ENCODE assay signal across 18 mouse cellular contexts in the genomic region with DNA sequence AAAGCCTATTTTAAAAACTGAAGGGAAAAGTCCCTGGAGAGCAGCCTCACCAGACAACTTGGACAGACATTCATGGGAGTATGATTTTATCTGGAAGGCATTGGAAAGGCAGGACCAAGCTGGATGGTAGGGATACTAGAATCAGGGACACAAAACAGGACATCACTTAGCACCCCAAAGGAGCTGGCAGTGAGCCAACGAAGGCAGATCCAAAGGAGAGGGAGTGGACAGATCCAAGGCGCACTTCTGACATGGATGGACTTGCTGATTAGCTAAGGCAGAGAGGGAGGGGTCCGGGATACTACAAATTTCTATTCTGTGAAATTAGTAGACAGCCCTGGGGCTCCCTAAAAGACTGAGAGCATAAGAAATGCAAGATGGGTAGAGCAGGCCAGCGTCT.
"Had no signal": no experiment of that assay in that cellular context is flagged by ENCODE, and none has a peak within 500 bp of the region (broad histone marks: within the 10 kb centered on the region; RNA-seq: fewer than 3 reads in every experiment).

No protein-coding gene starts in this region.

- H3K4me1 ChIP-seq: lung, embryonic 15.5 days; midbrain, embryonic 13.5 days; midbrain, embryonic 15.5 days; neural tube, embryonic 12.5 days; stomach, embryonic 15.5 days had no signal

- H3K9me3 ChIP-seq: liver, embryonic 13.5 days; liver, embryonic 15.5 days; lung, embryonic 15.5 days; megakaryocyte, embryonic 14.5 days; midbrain, embryonic 13.5 days; midbrain, embryonic 15.5 days; neural tube, embryonic 12.5 days; stomach, embryonic 15.5 days had no signal

- H3K4me3 ChIP-seq: liver, embryonic 13.5 days; liver, embryonic 15.5 days; lung, embryonic 15.5 days; megakaryocyte, embryonic 14.5 days; midbrain, embryonic 13.5 days; midbrain, embryonic 15.5 days; neural tube, embryonic 12.5 days; stomach, embryonic 15.5 days had no signal

- H3K27me3 ChIP-seq: liver, embryonic 13.5 days; liver, embryonic 15.5 days; lung, embryonic 15.5 days; megakaryocyte, embryonic 14.5 days; midbrain, embryonic 13.5 days; midbrain, embryonic 15.5 days; neural tube, embryonic 12.5 days; stomach, embryonic 15.5 days had no signal

- ATAC-seq: liver, postnatal 0 days; lung, postnatal 0 days; midbrain, embryonic 13.5 days; midbrain, embryonic 15.5 days had no signal

- H3K9ac ChIP-seq: liver, embryonic 13.5 days; liver, embryonic 15.5 days; liver, postnatal 0 days; lung, embryonic 15.5 days; midbrain, embryonic 13.5 days; midbrain, embryonic 15.5 days; neural tube, embryonic 12.5 days; stomach, embryonic 15.5 days had no signal

- H3K4me2 ChIP-seq: liver, embryonic 13.5 days; liver, embryonic 15.5 days; lung, embryonic 15.5 days; midbrain, embryonic 11.5 days; midbrain, embryonic 13.5 days; midbrain, embryonic 15.5 days; neural tube, embryonic 12.5 days; stomach, embryonic 15.5 days had no signal

- H3K27ac ChIP-seq: liver, embryonic 13.5 days; liver, embryonic 15.5 days; lung, embryonic 15.5 days; macrophage; midbrain, embryonic 13.5 days; midbrain, embryonic 15.5 days; neural tube, embryonic 12.5 days; stomach, embryonic 15.5 days; stomach, postnatal 0 days had no signal

- DNase-seq: liver, postnatal 0 days; lung, postnatal 36 days; right cerebral cortex, postnatal 14 days; thymus, adult 2 months; thymus, postnatal 25 days; thymus, postnatal 4 days had no signal
